Mouse (Mus musculus) adipocyte (in vitro differentiated cells): ENCODE measurements around the gene Ubxn7.

Experiments
- DNase-seq: peaks from one replicate; pipeline ENCODE4 v3.0.0-alpha.2; 2016; ENCODE audit warnings: low spot score

Ubxn7 gene

GRCm38 (mm10) chr16:32382901-32383300 lies 50.8 kb downstream of the Ubxn7 start:
- DNase-seq = peak; percentile 37

GRCm38 (mm10) chr16:32384885-32385284 lies 52.8 kb downstream of the Ubxn7 start:
- DNase-seq = no peak

- no peak for DNase-seq
Measured at GRCm38 (mm10) chr16:32386826-32387225, 54.8 kb downstream of the Ubxn7 start.

GRCm38 (mm10) chr16:32389049-32389448 lies 57.0 kb downstream of the Ubxn7 start:
- DNase-seq = no peak

- no peak for DNase-seq
Measured at GRCm38 (mm10) chr16:32389841-32390240, 57.8 kb downstream of the Ubxn7 start.

GRCm38 (mm10) chr16:32390882-32391281 lies 58.8 kb downstream of the Ubxn7 start:
- DNase-seq = no peak

- DNase-seq = no peak
Measured at GRCm38 (mm10) chr16:32395679-32396540, 63.9 kb downstream of the Ubxn7 start.

- DNase-seq = no peak
Measured at GRCm38 (mm10) chr16:32396541-32396835, 64.4 kb downstream of the Ubxn7 start.

- DNase-seq = peak; percentile 60
Measured at GRCm38 (mm10) chr16:32398206-32398605, 66.1 kb downstream of the Ubxn7 start.

GRCm38 (mm10) chr16:32400267-32400666 lies 68.2 kb downstream of the Ubxn7 start, which contains the start of gene Tm4sf19:
Gene Tm4sf19 (plus strand): TSS chr16:32400506.
- no peak for DNase-seq

GRCm38 (mm10) chr16:32401335-32401965 lies 69.4 kb downstream of the Ubxn7 start:
- no peak for DNase-seq

GRCm38 (mm10) chr16:32402818-32403217 lies 70.8 kb downstream of the Ubxn7 start:
- DNase-seq = no peak

- DNase-seq = no peak
Measured at GRCm38 (mm10) chr16:32405716-32406115, 73.7 kb downstream of the Ubxn7 start.

- DNase-seq = no peak
Measured at GRCm38 (mm10) chr16:32406671-32407070, 74.6 kb downstream of the Ubxn7 start.

GRCm38 (mm10) chr16:32407730-32408129 lies 75.7 kb downstream of the Ubxn7 start:
- no peak for DNase-seq

GRCm38 (mm10) chr16:32417457-32417856 lies 85.4 kb downstream of the Ubxn7 start:
- no peak for DNase-seq

GRCm38 (mm10) chr16:32419517-32420483 lies 87.7 kb downstream of the Ubxn7 start, which contains the start of gene Tctex1d2:
Gene Tctex1d2 (plus strand): TSS chr16:32419702.
- peak; percentile 97 for DNase-seq

- DNase-seq = no peak
Measured at GRCm38 (mm10) chr16:32427506-32427905, 95.4 kb downstream of the Ubxn7 start.

GRCm38 (mm10) chr16:32430474-32431046 lies 98.5 kb downstream of the Ubxn7 start, which contains the start of gene Pcyt1a:
Gene Pcyt1a (plus strand): TSS chr16:32430921.
- peak; percentile 95 for DNase-seq

GRCm38 (mm10) chr16:32431047-32431591 lies 99.1 kb downstream of the Ubxn7 start:
- DNase-seq = peak; percentile 31

- DNase-seq = no peak
Measured at GRCm38 (mm10) chr16:32431926-32432325, 99.9 kb downstream of the Ubxn7 start.
